Mouse (Mus musculus) hindbrain, embryonic 10.5 days (tissue): ENCODE results near the gene 1700013F07Rik. TPM values are rescaled to one million over a fixed set of nuclear protein-coding genes. Genes with fewer than 3 reads are reported as not detected.

ENCODE experiments used
- DNase-seq: peaks from one replicate; pipeline ENCODE4 v3.0.0-alpha.2; 2017; ENCODE audit warnings: low spot score
- H3K27ac ChIP-seq: fragments of 300-500 bp; sonication (generic); 2 replicates; pipeline ENCODE4 v1.5.1; 2016; ENCODE audit warnings: mild to moderate bottlenecking, moderate library complexity
- H3K27me3 ChIP-seq: fragments of 300-500 bp; sonication (generic); 2 replicates; pipeline ENCODE4 v1.6.1; 2016; ENCODE audit warnings: mild to moderate bottlenecking; ENCODE audit not compliant: poor library complexity, insufficient read depth, severe bottlenecking
- H3K36me3 ChIP-seq: fragments of 300-500 bp; sonication (generic); 2 replicates; pipeline ENCODE4 v1.6.1; 2016; ENCODE audit warnings: mild to moderate bottlenecking, moderate library complexity
- H3K4me1 ChIP-seq: fragments of 300-500 bp; sonication (generic); replicated peaks from 2 replicates; pipeline ENCODE4 v1.6.1; 2016; ENCODE audit warnings: mild to moderate bottlenecking
- H3K4me3 ChIP-seq: fragments of 300-500 bp; sonication (generic); 2 replicates; pipeline ENCODE4 v1.5.1; 2016; ENCODE audit warnings: mild to moderate bottlenecking, moderate library complexity
- H3K9me3 ChIP-seq: fragments of 300-500 bp; sonication (generic); 2 replicates; pipeline ENCODE4 v1.6.1; 2016; ENCODE audit warnings: mild to moderate bottlenecking, moderate library complexity
- WGBS: fragments of 180-500 bp; shearing (Covaris S2); methylation state at CpG from one replicate; pipeline ENCODE4 v1.1.7; 2016; 5-methylcytosine and 5-hydroxymethylcytosine counted together
- polyA plus RNA-seq: library from polyadenylated mRNA; unstranded; fragments of >200 nt; fragmentation: Nextera tagmentation; extraction: Ambion mirVana; gene quantifications from 2 replicates; pipeline ENCODE4 v1.2.1, GENCODE M21; 2016

The 1700013F07Rik gene
- polyA plus RNA-seq, 1 experiment from 2014 or later: 2.6 TPM

GRCm38 (mm10) chr3:108518276-108518675 lies 15.7 kb upstream of the 1700013F07Rik start:
- Histone ChIP-seq H3K27ac (no peak overlapping the region), H3K4me3 (no peak overlapping the region), H3K27me3 (no peaks in the 10 kb centered on the region), H3K4me1 (no peaks in the 10 kb centered on the region), H3K9me3 (no peaks in the 10 kb centered on the region), H3K36me3 (no peaks in the 10 kb centered on the region)
- WGBS: 60% methylated on average over 4 of the region's 4 CpGs
- no peak for DNase-seq

GRCm38 (mm10) chr3:108523415-108523814 lies 10.5 kb upstream of the 1700013F07Rik start:
- H3K4me1 ChIP-seq: no peaks in the 10 kb centered on the region
- H3K4me3 ChIP-seq: no peak overlapping the region
- DNase-seq: no peak
- WGBS: 91% methylated on average over 4 of the region's 4 CpGs
- H3K36me3 ChIP-seq: no peaks in the 10 kb centered on the region
- 0 out of 2 replicates have a peak, but pooled peaks cover under 1% of the 10 kb centered on the region for H3K9me3 ChIP-seq
- H3K27me3 ChIP-seq: no peaks in the 10 kb centered on the region
- H3K27ac ChIP-seq: no peak overlapping the region

GRCm38 (mm10) chr3:108528489-108528888 lies 5.5 kb upstream of the 1700013F07Rik start:
- H3K36me3 ChIP-seq: no peaks in the 10 kb centered on the region
- no peaks in the 10 kb centered on the region for H3K4me1 ChIP-seq
- no peak for DNase-seq
- H3K27me3 ChIP-seq: peaks cover under 1% of the 10 kb centered on the region; the same call in 1 of the 2 replicates
- H3K4me3 ChIP-seq: no peak overlapping the region
- WGBS: 91% methylated on average over 8 of the region's 8 CpGs
- no peak overlapping the region for H3K27ac ChIP-seq
- H3K9me3 ChIP-seq: 0 out of 2 replicates have a peak, but pooled peaks cover 2% of the 10 kb centered on the region

GRCm38 (mm10) chr3:108533114-108533885 lies 650 bp upstream of the 1700013F07Rik start:
- peaks cover 19% of the 10 kb centered on the region for H3K4me1 ChIP-seq
- H3K27me3 ChIP-seq: peaks cover 36% of the 10 kb centered on the region
- no peak overlapping the region for H3K27ac ChIP-seq
- DNase-seq: no peak
- H3K36me3 ChIP-seq: no peaks in the 10 kb centered on the region
- no peak overlapping the region for H3K4me3 ChIP-seq
- 86% methylated on average over 9 of the region's 9 CpGs for WGBS
- 0 out of 2 replicates have a peak, but pooled peaks cover 2% of the 10 kb centered on the region for H3K9me3 ChIP-seq

DNA sequence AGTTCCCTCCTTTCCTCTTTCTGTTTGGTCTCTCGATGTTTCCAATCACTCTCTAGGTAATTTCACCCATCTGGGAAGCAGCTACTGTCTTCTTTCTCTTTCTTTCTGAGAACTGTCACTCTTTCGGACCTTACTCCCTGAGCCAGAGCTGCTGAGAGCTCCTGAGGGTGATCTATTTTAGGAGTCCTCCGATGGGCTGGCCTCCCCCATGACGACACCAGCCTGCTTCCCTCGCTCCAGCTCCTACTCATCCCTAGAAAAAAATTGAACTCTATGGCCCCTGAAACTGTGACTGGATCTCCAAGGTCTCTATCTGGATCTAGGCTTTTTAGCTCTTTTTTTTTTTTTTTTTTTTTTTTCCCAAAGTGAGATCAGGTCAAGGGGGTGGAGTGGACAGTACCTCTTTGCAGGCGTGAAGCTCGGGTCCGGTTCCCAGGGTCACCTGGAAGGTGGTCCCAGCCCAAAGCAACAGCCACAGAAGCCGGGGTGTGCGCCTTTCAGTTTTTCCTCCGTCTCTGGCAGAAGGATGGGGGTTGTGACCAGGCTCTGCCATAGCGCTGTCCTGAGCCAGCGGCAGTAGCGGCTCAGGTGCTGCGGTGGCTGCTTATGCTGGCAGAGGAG lies 2.1 kb downstream of the 1700013F07Rik start:
- Histone ChIP-seq H3K4me3 (peak overlapping the region; percentile 56), H3K27ac (no peak overlapping the region), H3K36me3 (no peaks in the 10 kb centered on the region), H3K27me3 (peaks cover 40% of the 10 kb centered on the region), H3K4me1 (peaks cover 19% of the 10 kb centered on the region), H3K9me3 (no peaks in the 10 kb centered on the region)
- WGBS: 7% methylated on average over 15 of the region's 15 CpGs
- DNase-seq: no peak

GRCm38 (mm10) chr3:108536517-108537260 lies 2.7 kb downstream of the 1700013F07Rik start, which contains the start of gene 5330417C22Rik:
Gene 5330417C22Rik, minus strand, starts transcription at chr3:108536536.
- H3K27me3 ChIP-seq: peaks cover 40% of the 10 kb centered on the region
- 1% methylated on average over 35 of the region's 35 CpGs for WGBS
- DNase-seq: peak; percentile 59
- peaks cover 19% of the 10 kb centered on the region for H3K4me1 ChIP-seq
- no peaks in the 10 kb centered on the region for H3K9me3 ChIP-seq
- H3K27ac ChIP-seq: peak within 1 kb of the TSS; percentile 66
- peak within 1 kb of the TSS; percentile 56 for H3K4me3 ChIP-seq
- no peaks in the 10 kb centered on the region for H3K36me3 ChIP-seq

GRCm38 (mm10) chr3:108537303-108537702 lies 3.4 kb downstream of the 1700013F07Rik start:
- WGBS: 4% methylated on average over 17 of the region's 17 CpGs
- DNase-seq: peak; percentile 89
- Histone ChIP-seq H3K36me3 (no peaks in the 10 kb centered on the region), H3K4me1 (peaks cover 19% of the 10 kb centered on the region), H3K9me3 (no peaks in the 10 kb centered on the region), H3K27me3 (peaks cover 40% of the 10 kb centered on the region), H3K4me3 (peak overlapping the region; percentile 41), H3K27ac (peak overlapping the region; percentile 66)

- 84% methylated on average over 11 of the region's 11 CpGs for WGBS
- no peak for DNase-seq
Measured at GRCm38 (mm10) chr3:108542299-108542698, 8.3 kb downstream of the 1700013F07Rik start.

DNA sequence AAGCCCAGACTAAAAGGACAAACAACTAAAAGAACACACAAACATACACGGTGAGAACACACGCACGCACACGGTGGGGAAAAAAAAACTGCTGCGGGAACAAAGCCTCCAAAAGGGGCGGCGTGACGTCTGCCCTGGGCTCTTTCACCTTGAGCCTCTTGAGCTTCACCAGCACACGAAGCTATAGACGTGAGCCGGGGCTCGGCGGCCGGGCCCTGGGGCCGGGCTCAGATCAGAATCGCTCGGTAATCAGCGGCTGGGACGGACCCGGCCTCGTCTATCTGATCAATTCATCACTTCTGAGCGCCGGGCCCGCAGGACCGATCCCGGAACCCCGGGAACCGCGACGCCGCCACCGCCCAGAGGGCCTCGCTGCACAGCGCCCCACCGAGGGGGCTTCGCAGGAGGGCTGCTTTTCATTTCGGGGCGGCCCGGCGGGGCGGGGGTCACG lies 20.2 kb downstream of the 1700013F07Rik start:
- peaks cover 6% of the 10 kb centered on the region for H3K4me1 ChIP-seq
- H3K36me3 ChIP-seq: peaks cover 25% of the 10 kb centered on the region
- peak overlapping the region; percentile 94 for H3K4me3 ChIP-seq
- WGBS: under 1% methylated on average over 42 of the region's 42 CpGs
- H3K27ac ChIP-seq: peak overlapping the region; percentile 97
- no peaks in the 10 kb centered on the region for H3K9me3 ChIP-seq
- no peaks in the 10 kb centered on the region for H3K27me3 ChIP-seq
- no peak for DNase-seq

More at GRCm38 (mm10) chr3:108542299-108542698, 8.3 kb downstream of the 1700013F07Rik start:
- 0 out of 2 replicates have a peak, but pooled peaks cover 6% of the 10 kb centered on the region for H3K27me3 ChIP-seq
- peaks cover 5% of the 10 kb centered on the region; the same call in 1 of the 2 replicates for H3K9me3 ChIP-seq
- peaks cover 4% of the 10 kb centered on the region for H3K4me1 ChIP-seq
- H3K36me3 ChIP-seq: no peaks in the 10 kb centered on the region
- no peak overlapping the region for H3K27ac ChIP-seq
- no peak overlapping the region for H3K4me3 ChIP-seq

GRCm38 (mm10) chr3:108554587-108555312 lies 20.8 kb downstream of the 1700013F07Rik start:
- Histone ChIP-seq H3K4me1 (peaks cover 6% of the 10 kb centered on the region), H3K27me3 (no peaks in the 10 kb centered on the region), H3K4me3 (peak overlapping the region; percentile 94), H3K27ac (peak overlapping the region; percentile 97), H3K9me3 (no peaks in the 10 kb centered on the region), H3K36me3 (peaks cover 32% of the 10 kb centered on the region)
- DNase-seq: peak; percentile 90
- WGBS: 18% methylated on average over 22 of the region's 22 CpGs

DNA sequence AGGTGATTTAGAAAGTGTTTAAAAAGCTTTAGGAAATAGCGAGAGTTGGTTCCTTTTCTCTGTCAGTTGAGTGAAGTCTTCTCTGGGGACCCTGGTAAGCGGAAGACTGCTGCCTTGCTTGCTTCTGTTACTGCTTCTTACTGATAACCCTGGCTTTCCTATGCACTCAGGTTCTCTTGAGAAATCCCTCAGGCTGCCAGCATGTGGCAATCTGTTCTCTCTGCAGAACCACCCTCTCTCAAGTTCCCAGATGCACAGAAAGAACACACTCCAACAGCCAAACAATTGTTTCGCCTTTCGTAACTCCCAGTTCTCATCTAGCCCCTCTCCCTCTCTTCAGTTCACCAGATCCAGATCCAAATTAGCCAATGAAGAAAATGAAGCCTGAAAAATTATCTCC lies 23.9 kb downstream of the 1700013F07Rik start:
- DNase-seq: no peak
- Histone ChIP-seq H3K4me3 (no peak overlapping the region), H3K36me3 (peaks cover 39% of the 10 kb centered on the region), H3K9me3 (no peaks in the 10 kb centered on the region), H3K27ac (no peak overlapping the region), H3K27me3 (no peaks in the 10 kb centered on the region), H3K4me1 (peaks cover 24% of the 10 kb centered on the region)
- WGBS: 93% methylated on average over 4 of the region's 4 CpGs
